Mouse (Mus musculus) cerebellum, adult 11-12 months (tissue): Measurements from ENCODE around the gene Gmds.

ENCODE experiments used
- DNase-seq: peaks from one replicate; pipeline ENCODE4 v3.0.0; 2022

Gmds gene

GRCm38 (mm10) chr13:31860200-31860599 lies 478.3 kb downstream of the Gmds start:
- DNase-seq = no peak

DNA sequence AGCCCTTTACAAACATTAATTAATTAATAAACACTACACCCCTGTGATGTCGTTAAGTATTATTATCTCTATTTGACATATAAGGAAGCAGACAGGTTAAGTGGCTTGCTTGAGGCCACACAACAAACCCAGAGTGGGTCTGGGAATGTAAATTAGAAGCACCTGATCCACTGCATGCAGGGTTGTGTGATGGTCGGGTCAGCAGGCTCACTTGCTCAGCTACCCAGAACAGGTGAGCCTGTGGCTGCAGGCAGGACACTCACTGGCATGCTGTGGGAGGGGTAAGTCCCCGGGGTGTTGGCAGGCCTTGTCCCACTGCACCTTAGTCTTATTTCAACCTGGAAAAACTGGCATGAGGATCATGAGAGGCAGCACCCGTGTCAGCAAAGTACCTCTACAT lies 484.5 kb downstream of the Gmds start:
- no peak for DNase-seq

DNA sequence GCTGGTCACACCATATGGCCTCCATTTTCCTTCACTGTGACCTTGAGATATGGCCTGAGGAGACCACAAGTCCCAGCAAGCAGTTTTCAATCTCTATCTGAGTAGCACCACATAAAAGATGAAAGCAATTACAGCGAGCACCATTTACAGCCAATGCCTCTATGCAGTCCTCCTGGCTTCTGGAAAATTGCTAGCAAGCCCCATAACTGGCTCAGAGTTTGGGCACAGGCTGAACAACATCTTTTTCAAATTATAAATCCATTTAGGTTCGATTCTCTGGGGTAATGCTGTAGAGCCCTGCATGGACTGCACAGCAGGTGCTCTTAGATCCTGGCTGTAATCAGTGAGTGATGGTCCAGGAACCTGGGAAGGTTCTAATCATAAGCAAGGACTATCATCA lies 485.0 kb downstream of the Gmds start:
- no peak for DNase-seq

DNA sequence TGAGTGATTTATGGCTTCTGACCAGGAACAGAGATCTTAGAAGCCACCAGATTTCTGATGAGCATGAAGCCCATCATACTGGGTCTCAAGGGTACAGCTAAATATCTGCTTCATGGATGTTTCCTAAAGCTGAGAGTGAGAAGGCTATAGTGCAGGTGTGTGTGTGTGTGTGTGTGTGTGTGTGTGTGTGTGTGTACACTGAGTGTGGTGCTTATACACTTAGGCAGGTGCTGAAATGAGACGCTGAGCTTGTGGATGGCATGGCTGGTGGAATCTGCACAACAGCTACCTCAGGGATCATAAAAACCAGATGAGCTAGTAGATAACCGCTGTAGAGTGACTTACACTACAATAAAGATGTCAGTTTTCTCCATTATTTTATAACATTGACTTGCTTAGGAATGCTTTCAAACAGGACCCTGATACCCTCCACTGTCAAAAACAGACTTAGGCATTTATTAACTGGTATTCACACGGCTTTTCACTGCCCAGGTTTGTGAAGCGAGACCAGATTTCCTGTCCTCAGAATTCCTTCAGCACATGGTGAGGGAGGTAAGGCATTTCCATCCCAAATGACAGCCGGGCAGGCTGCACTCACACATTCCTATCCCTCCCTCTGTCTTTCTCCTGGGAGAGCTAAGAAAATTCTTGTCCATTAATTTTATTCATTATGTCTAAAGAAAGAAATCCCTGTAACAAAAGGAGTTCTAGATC lies 489.1 kb downstream of the Gmds start:
- DNase-seq = no peak

DNA sequence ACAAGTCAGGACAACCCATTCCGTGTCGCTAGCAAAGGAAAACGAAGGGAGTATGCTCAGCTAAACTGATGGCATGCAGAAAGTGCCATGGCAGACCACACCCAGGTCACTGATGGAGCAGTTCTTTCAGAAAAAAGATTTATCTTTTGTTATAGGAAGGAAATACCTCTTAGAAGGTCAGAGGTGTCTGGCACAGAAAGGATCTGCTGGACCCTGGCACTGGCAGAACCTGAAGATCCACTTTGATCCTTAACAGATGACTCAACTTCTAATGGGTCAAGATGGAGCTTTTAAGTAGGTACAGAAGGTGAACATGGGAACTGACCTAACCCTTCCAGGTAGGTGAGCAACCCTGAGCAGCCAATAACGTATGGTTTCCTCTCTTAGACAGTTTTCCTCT lies 502.7 kb downstream of the Gmds start:
- no peak for DNase-seq

GRCm38 (mm10) chr13:31830332-31830731 lies 508.2 kb downstream of the Gmds start:
- no peak for DNase-seq

- DNase-seq = no peak
These were observed 510.1 kb downstream of the Gmds start for GRCm38 (mm10) chr13:31828446-31828845.

GRCm38 (mm10) chr13:31827820-31828332 lies 510.7 kb downstream of the Gmds start:
- no peak for DNase-seq

GRCm38 (mm10) chr13:31827160-31827559 lies 511.4 kb downstream of the Gmds start:
- DNase-seq = no peak

- DNase-seq = no peak
These were observed 513.4 kb downstream of the Gmds start for GRCm38 (mm10) chr13:31825180-31825579.

DNA sequence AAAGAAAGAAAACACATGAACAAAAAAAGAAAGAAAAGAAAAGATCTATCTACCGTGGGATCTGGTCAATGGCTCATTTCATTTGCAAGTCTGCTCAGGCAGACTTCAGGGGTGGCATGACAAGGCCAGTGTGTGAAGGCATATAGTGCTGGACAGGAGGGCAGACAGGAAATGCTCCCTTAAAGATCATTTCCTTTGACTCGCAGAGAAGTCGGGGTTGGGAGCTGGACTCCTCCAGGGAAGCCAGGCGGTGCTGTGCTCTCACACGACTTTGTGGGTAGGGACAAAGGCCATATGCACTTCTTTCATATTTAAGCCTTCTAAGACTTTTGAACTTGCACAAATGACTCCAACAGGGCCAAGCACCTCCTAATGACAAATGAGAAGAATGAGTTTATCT lies 515.2 kb downstream of the Gmds start:
- DNase-seq = no peak

DNA sequence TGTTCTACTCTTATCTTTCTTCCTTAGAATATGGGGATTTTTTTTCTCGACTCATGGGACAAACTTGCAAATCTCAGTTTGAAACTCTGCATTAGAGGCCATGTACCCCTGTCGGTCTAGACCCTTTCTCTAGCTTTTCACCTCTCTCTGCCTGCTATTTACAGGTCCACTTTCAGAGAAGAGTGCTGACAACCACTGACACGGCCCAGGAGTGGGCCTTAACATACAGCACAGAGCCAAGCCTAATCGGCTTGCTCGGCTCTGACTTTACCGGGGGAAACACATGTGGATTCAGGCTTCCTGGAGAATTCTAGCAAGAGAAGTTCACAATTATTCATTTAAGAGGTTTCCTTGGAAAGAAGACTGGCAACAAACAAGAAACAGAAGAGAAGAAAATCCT lies 517.5 kb downstream of the Gmds start:
- no peak for DNase-seq

GRCm38 (mm10) chr13:31820587-31821017 lies 517.9 kb downstream of the Gmds start:
- DNase-seq = no peak

DNA sequence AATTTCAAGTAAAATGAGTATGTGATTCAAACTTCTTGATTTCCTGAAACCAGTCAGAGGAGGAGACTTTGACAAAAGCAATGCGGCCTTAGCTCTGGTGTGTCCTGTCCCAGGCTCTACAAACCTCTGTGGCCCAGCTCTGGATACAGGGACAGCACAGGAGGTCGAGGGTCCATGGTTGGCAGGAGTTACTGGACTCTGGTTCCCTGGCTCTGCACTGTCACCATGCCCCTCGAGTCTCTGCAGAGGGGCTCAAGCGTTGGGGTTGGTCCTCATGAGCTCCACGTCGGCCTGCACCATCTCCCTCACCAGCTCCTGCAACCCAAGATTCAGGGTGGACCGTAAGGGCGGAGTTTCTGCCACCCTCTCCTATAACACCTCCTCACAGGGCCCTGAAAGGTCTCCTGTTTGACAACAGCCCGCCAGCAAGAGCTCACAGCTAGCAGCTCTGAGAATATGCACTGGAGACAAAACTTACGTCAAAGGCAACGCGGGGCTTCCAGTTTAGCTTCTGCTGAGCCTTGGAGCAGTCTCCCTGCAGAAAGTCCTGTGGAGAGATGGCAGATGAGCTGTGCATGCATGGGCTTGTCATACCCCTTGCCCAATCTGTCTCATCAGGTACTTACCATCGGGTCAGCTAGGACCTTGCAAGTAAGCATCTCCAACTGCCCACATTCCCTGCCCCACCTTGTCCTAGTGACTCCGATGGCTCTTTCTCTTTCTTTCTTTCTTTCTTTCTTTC lies 518.7 kb downstream of the Gmds start:
- no peak for DNase-seq

DNA sequence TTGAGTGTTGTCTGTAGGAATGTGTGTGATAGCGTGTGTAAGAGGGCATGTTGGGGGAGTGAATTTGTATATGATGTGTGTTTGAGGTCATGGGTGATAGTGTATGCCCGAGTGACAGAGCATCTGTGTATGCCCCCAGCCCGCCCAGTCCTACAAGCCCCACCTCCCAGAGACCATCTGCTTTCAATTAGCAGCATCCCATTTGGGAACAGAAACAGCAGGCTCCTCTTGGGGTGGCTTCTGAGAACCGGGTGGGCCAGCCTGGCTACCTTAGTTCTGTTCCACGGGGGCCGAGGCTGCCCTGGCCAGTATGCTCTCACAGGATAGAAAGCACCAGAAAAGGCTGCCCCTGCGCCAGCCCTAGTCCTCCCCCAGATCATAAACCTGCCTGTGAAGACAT lies 520.2 kb downstream of the Gmds start:
- DNase-seq = no peak

DNA sequence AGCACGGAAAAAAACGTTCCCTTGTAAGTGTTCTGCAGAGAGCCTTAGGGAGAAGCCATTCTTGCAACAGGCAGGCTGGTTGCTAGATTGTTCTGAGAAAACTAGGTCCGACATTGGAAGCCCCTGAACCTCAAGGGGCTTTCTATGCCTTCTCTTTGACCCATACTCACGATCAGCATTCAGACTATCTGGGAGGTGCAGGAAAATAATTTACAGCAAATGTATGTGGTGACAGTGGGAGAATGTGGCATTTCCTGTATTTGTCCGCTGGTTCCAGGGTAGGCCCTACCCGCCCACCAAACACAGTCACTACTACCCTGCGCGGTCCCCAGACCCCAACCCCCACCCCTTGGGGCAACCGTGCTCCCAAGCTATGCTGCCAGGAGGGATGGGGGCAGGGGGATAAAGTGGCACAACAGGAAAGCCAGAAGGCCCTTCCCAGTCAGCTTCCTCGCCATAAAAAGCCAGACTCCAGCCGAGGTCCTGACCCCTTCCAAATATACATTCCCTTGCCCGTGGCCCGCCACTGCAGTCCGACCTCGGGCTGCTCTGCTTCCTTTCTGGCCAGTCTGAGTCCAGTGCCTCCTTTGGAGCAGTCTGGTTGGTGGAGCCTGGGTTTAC lies 523.0 kb downstream of the Gmds start:
- no peak for DNase-seq

DNA sequence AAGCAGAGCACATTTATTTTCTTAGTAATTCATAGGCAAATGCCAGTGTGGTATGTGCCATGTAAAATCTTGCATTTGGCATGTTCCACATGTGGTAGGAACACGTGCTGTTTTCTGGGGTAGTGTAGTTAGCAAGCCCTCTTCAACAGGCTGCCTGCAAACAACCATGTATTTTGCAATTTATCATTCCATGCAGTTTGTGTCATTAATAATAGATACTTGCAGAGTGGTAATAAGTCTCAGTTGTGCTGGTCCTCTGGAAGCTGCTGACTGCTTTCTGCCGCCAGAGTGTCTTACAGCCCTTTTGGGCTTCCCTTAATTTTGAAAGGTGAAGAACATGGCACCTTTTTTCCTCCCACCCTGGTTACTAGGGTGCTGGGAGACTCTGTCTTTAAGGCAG lies 525.8 kb downstream of the Gmds start:
- DNase-seq = no peak

DNA sequence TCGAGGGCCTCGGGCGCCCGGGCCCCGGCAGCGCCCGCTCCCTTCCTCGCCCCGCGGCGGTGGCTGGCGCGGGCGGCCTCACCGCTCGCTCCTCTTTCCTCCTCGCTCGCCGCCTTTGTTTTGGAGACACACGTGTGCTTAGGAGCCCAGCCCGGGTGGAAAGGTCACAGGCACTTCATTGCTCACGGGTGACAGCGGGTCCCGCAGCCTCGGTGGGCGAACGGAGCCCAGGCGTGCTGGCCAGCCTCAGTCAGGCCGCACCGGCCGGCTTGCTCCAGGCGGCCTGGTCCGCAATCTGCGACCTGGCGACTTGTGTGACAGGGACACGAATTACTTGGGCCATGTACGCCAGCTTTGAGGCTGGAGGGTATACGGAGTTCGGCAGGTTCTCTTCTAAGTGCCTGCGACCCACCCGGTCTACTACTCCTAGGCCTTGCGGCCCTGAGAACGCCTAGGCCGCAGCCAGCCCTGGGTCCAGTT lies 527.0 kb downstream of the Gmds start:
- no peak for DNase-seq

GRCm38 (mm10) chr13:31810693-31811541 lies 527.6 kb downstream of the Gmds start:
- no peak for DNase-seq

- DNase-seq = no peak
These were observed 528.2 kb downstream of the Gmds start for GRCm38 (mm10) chr13:31810375-31810692.

GRCm38 (mm10) chr13:31809701-31810100 lies 528.8 kb downstream of the Gmds start:
- DNase-seq = no peak

- no peak for DNase-seq
These were observed 529.6 kb downstream of the Gmds start for GRCm38 (mm10) chr13:31808804-31809420.
